Mouse (Mus musculus) limb, embryonic 14.5 days (tissue): ENCODE data around the gene 3110001I22Rik. TPM values are rescaled to one million over a fixed set of nuclear protein-coding genes. Genes with fewer than 3 reads are reported as not detected.

Source experiments
- ATAC-seq: fragments of 200-750 bp; cut with Nextera tagmentation; 2 replicates; pipeline ENCODE4 v1.8.0; 2017; ENCODE audit warnings: low read depth, moderate number of reproducible peaks, moderate TSS enrichment; ENCODE audit not compliant: low FRiP score
- DNase-seq: peaks from one replicate; pipeline ENCODE4 v3.0.0-alpha.2; 2015; ENCODE audit warnings: low spot score
- H3K27ac ChIP-seq: fragments of 300-500 bp; sonication (generic); replicated peaks from 2 replicates; pipeline ENCODE4 v1.5.1; 2014; ENCODE audit warnings: low read depth, mild to moderate bottlenecking, low read length, moderate library complexity, mixed read lengths
- H3K27me3 ChIP-seq: fragments of 300-500 bp; sonication (generic); 2 replicates; pipeline ENCODE4 v1.6.1; 2014; ENCODE audit warnings: low read length, mixed read lengths; ENCODE audit not compliant: control insufficient read depth, insufficient read depth
- H3K36me3 ChIP-seq: fragments of 300-500 bp; sonication (generic); 2 replicates; pipeline ENCODE4 v1.6.1; 2014; ENCODE audit warnings: mild to moderate bottlenecking, low read length, moderate library complexity, mixed read lengths; ENCODE audit not compliant: control insufficient read depth, insufficient read depth
- H3K4me1 ChIP-seq: fragments of 300-500 bp; sonication (generic); 2 replicates; pipeline ENCODE4 v1.6.1; 2014; ENCODE audit warnings: antibody characterized with exemption, low read length, mixed read lengths; ENCODE audit not compliant: control insufficient read depth, insufficient read depth
- H3K4me2 ChIP-seq: fragments of 300-500 bp; sonication (generic); replicated peaks from 2 replicates; pipeline ENCODE4 v1.6.1; 2014; ENCODE audit warnings: low read depth, mild to moderate bottlenecking, low read length, moderate library complexity; ENCODE audit not compliant: severe bottlenecking
- H3K4me3 ChIP-seq: fragments of 300-500 bp; sonication (generic); replicated peaks from 2 replicates; pipeline ENCODE4 v1.5.1; 2014; ENCODE audit warnings: low read length
- H3K9ac ChIP-seq: fragments of 300-500 bp; sonication (generic); 2 replicates; pipeline ENCODE4 v1.6.1; 2014; ENCODE audit warnings: mild to moderate bottlenecking, low read depth, low read length, moderate library complexity; ENCODE audit not compliant: severe bottlenecking
- H3K9me3 ChIP-seq: fragments of 300-500 bp; sonication (generic); 2 replicates; pipeline ENCODE4 v1.6.1; 2016; ENCODE audit warnings: low read length; ENCODE audit not compliant: control insufficient read depth
- POLR2A ChIP-seq: fragments of 200-500 bp; IDR thresholded peaks from 2 replicates; pipeline ENCODE4 v1.8.0; 2012; ENCODE audit warnings: inconsistent platforms, mild to moderate bottlenecking, moderate library complexity, borderline replicate concordance; ENCODE audit not compliant: insufficient read depth, insufficient read length; ENCODE audit errors: extremely low read depth
- WGBS: fragments of 180-500 bp; shearing (Covaris S2); extraction: QIAGEN DNeasy Blood & Tissue Kit; methylation state at CpG from one replicate; pipeline ENCODE4 v1.1.7; 2014; 5-methylcytosine and 5-hydroxymethylcytosine counted together
- polyA plus RNA-seq, 2 experiments: library from polyadenylated mRNA; depleted of rRNA in 1 of 2; stranded (reverse) in 1 of 2; unstranded in 1 of 2; fragments of >200 nt; fragmentation: Nextera tagmentation in 1 of 2; extraction: Ambion mirVana in 1 of 2; gene quantifications; 2 replicates each; pipeline versions ENCODE4 v1.2.1 to v1.2.3; 2012 to 2014

3110001I22Rik gene
- polyA plus RNA-seq, 2 experiments = 4.3 to 5.2 TPM

DNA sequence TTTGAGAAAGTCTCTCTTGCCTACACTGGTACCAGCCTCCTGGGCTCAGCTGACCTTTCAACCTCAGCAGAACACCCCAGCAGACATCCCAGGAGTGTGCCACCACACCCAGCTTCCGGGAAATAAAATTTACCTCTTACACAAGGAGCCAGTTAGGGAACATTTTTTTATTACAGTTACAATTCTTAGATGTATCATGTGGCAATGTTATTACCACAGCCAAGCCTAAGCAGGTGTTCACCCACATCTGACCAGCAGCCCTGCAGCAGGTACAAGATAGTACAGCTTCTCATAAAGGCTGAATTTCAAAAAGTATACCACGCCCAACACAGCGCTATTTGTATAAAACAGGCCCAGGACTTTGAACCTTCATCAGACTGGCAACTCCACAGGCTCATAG, 43.2 kb downstream of the 3110001I22Rik start:
- ATAC-seq (no peak), DNase-seq (no peak)
- H3K4me3 ChIP-seq = no peak overlapping the region
- H3K27me3 ChIP-seq = no peaks in the 10 kb centered on the region
- H3K4me1 ChIP-seq = no peaks in the 10 kb centered on the region
- no peak overlapping the region for H3K27ac ChIP-seq
- no peak overlapping the region for H3K9ac ChIP-seq
- no peaks in the 10 kb centered on the region for H3K36me3 ChIP-seq
- H3K4me2 ChIP-seq = no peak overlapping the region
- WGBS = 74% methylated on average over 3 of the region's 3 CpGs
- H3K9me3 ChIP-seq = no peaks in the 10 kb centered on the region
- no peak for TF ChIP-seq POLR2A

- no peaks in the 10 kb centered on the region for H3K4me1 ChIP-seq
- H3K9me3 ChIP-seq = no peaks in the 10 kb centered on the region
- H3K27me3 ChIP-seq = no peaks in the 10 kb centered on the region
- no peak overlapping the region for H3K4me2 ChIP-seq
- DNase-seq (no peak), ATAC-seq (no peak)
- no peak overlapping the region for H3K9ac ChIP-seq
- TF ChIP-seq POLR2A = no peak
- WGBS = 87% methylated on average over 2 of the region's 2 CpGs
- H3K27ac ChIP-seq = no peak overlapping the region
- no peak overlapping the region for H3K4me3 ChIP-seq
- no peaks in the 10 kb centered on the region for H3K36me3 ChIP-seq
Observed at GRCm38 (mm10) chr16:13716821-13717553, 45.3 kb downstream of the 3110001I22Rik start.

DNA sequence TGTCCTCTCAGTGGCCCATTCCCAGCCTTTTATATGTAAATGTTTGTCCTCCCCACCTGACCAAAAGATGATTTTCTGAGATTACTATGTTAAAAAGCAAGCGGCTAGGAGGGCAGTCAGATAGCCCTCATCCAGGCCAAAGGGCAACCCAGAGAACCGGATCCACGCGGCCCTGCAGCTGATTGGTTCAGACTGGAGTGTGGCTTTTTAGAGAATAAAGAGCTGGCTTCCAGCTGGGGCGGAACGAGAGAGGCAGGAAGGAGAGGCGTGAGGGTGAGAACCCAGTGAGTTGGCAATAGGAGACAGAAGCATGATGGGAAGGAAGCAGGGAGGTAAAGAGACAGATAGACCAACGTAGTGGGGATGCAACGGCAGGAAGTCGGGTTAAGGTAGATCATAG, 51.2 kb downstream of the 3110001I22Rik start:
- no peak overlapping the region for H3K27ac ChIP-seq
- no peak for ATAC-seq
- TF ChIP-seq POLR2A = no peak

GRCm38 (mm10) chr16:13727811-13728335, 56.1 kb downstream of the 3110001I22Rik start:
- DNase-seq (no peak), ATAC-seq (no peak)
- H3K4me2 ChIP-seq = no peak overlapping the region
- H3K36me3 ChIP-seq = no peaks in the 10 kb centered on the region
- WGBS = 91% methylated on average over 5 of the region's 5 CpGs
- H3K27me3 ChIP-seq = no peaks in the 10 kb centered on the region
- H3K9ac ChIP-seq = no peak overlapping the region
- H3K4me1 ChIP-seq = no peaks in the 10 kb centered on the region
- no peak overlapping the region for H3K27ac ChIP-seq
- TF ChIP-seq POLR2A = no peak
- no peaks in the 10 kb centered on the region for H3K9me3 ChIP-seq
- H3K4me3 ChIP-seq = no peak overlapping the region

More for the DNA sequence above, 51.2 kb downstream of the 3110001I22Rik start:
- Histone ChIP-seq H3K4me3 (no peak overlapping the region), H3K36me3 (no peaks in the 10 kb centered on the region), H3K4me2 (no peak overlapping the region), H3K27me3 (no peaks in the 10 kb centered on the region), H3K4me1 (no peaks in the 10 kb centered on the region), H3K9ac (no peak overlapping the region), H3K9me3 (no peaks in the 10 kb centered on the region)
- DNase-seq = no peak
- WGBS = 38% methylated on average over 10 of the region's 10 CpGs

Other genes starting within 250 kb of the 3110001I22Rik start
- gene Parn, start 3.8 kb upstream of the 3110001I22Rik start, polyA plus RNA-seq (2012; rRNA removed) = 23.2 and 23.5 TPM in 2 replicates
- gene Parn, start 3.8 kb upstream of the 3110001I22Rik start, polyA plus RNA-seq (2014; fragmentation: Nextera tagmentation; extraction: Ambion mirVana) = 39.7 and 41.1 TPM in 2 replicates
- 45.8 and 52.0 TPM in 2 replicates for gene Bfar, start 71 bp upstream of the 3110001I22Rik start, polyA plus RNA-seq (2012; rRNA removed)
- 49.8 and 55.7 TPM in 2 replicates for gene Bfar, start 71 bp upstream of the 3110001I22Rik start, polyA plus RNA-seq (2014; fragmentation: Nextera tagmentation; extraction: Ambion mirVana)
- gene Pla2g10, start 59.1 kb downstream of the 3110001I22Rik start, polyA plus RNA-seq (2012; rRNA removed) = 0.12 and 0.19 TPM in 2 replicates
- gene Pla2g10, start 59.1 kb downstream of the 3110001I22Rik start, polyA plus RNA-seq (2014; fragmentation: Nextera tagmentation; extraction: Ambion mirVana) = 0.26 TPM in 1 of 2 replicates, not detected in the other
- gene Rrn3, start 108.8 kb downstream of the 3110001I22Rik start, polyA plus RNA-seq (2012; rRNA removed) = 23.5 and 24.2 TPM in 2 replicates
- gene Rrn3, start 108.8 kb downstream of the 3110001I22Rik start, polyA plus RNA-seq (2014; fragmentation: Nextera tagmentation; extraction: Ambion mirVana) = 43.1 and 43.8 TPM in 2 replicates
- gene Ntan1, start 146.9 kb downstream of the 3110001I22Rik start, polyA plus RNA-seq (2012; rRNA removed) = 100 and 115 TPM in 2 replicates
- gene Ntan1, start 146.9 kb downstream of the 3110001I22Rik start, polyA plus RNA-seq (2014; fragmentation: Nextera tagmentation; extraction: Ambion mirVana) = 199 and 214 TPM in 2 replicates
- 106 and 109 TPM in 2 replicates for gene Pdxdc1, start 231.2 kb downstream of the 3110001I22Rik start, polyA plus RNA-seq (2012; rRNA removed)
- gene Pdxdc1, start 231.2 kb downstream of the 3110001I22Rik start, polyA plus RNA-seq (2014; fragmentation: Nextera tagmentation; extraction: Ambion mirVana) = 105 and 106 TPM in 2 replicates
- gene Mpv17l, start 231.2 kb downstream of the 3110001I22Rik start, polyA plus RNA-seq (2012; rRNA removed) = 3.4 and 5.1 TPM in 2 replicates
- 4.0 and 4.3 TPM in 2 replicates for gene Mpv17l, start 231.2 kb downstream of the 3110001I22Rik start, polyA plus RNA-seq (2014; fragmentation: Nextera tagmentation; extraction: Ambion mirVana)